Comparison of ENCODE assay signal across 13 mouse cellular contexts in genomic region chr9:101473074-101473461, GRCm38 (mm10).
DNase-seq lines count a peak whose midpoint lies in the region; ATAC-seq lines count a peak whose summit lies in the region.
"Had no signal": no experiment of that assay in that cellular context is flagged by ENCODE, and none has a peak within 500 bp of the region (broad histone marks: within the 10 kb centered on the region; RNA-seq: fewer than 3 reads in every experiment).

No protein-coding gene starts in this region.

- H3K36me3 ChIP-seq in forebrain, embryonic 10.5 days (replicated peaks), result no peaks in the 10 kb centered on the region
- no peaks in the 10 kb centered on the region for H3K36me3 ChIP-seq in forebrain, embryonic 11.5 days (ENCODE audit: control insufficient read depth, insufficient read depth, low read length)
- no peaks in the 10 kb centered on the region for H3K36me3 ChIP-seq in hindbrain, embryonic 12.5 days
- H3K36me3 ChIP-seq in midbrain, embryonic 13.5 days, result no peaks in the 10 kb centered on the region
- no peaks in the 10 kb centered on the region for H3K36me3 ChIP-seq in limb, embryonic 10.5 days
- H3K36me3 ChIP-seq: liver, embryonic 13.5 days; stomach, embryonic 15.5 days had no signal

- no peak overlapping the region for H3K27ac ChIP-seq in forebrain, embryonic 10.5 days
- H3K27ac ChIP-seq in forebrain, embryonic 11.5 days (ENCODE audit: low read depth, low read length), result no peak overlapping the region
- peak overlapping the region; percentile 92 for H3K27ac ChIP-seq in hindbrain, embryonic 12.5 days
- peak overlapping the region; percentile 91 for H3K27ac ChIP-seq in midbrain, embryonic 13.5 days
- H3K27ac ChIP-seq in limb, embryonic 10.5 days, result no peak overlapping the region
- H3K27ac ChIP-seq: liver, embryonic 13.5 days; stomach, embryonic 15.5 days had no signal

- H3K9ac ChIP-seq in forebrain, embryonic 11.5 days (ENCODE audit: low read length), result no peak overlapping the region
- no peak overlapping the region for H3K9ac ChIP-seq in hindbrain, embryonic 12.5 days
- no peak overlapping the region for H3K9ac ChIP-seq in midbrain, embryonic 13.5 days (replicated peaks)
- H3K9ac ChIP-seq: liver, embryonic 13.5 days; stomach, embryonic 15.5 days had no signal

- H3K9me3 ChIP-seq in forebrain, embryonic 10.5 days, result no peaks in the 10 kb centered on the region
- no peaks in the 10 kb centered on the region for H3K9me3 ChIP-seq in forebrain, embryonic 11.5 days (ENCODE audit: control insufficient read depth, low read length)
- 0 out of 2 replicates have a peak, but pooled peaks cover 3% of the 10 kb centered on the region for H3K9me3 ChIP-seq in hindbrain, embryonic 12.5 days (replicated peaks)
- no peaks in the 10 kb centered on the region for H3K9me3 ChIP-seq in midbrain, embryonic 13.5 days
- H3K9me3 ChIP-seq in limb, embryonic 10.5 days (replicated peaks), result no peaks in the 10 kb centered on the region
- H3K9me3 ChIP-seq: stomach, embryonic 15.5 days had no signal

- H3K4me3 ChIP-seq in forebrain, embryonic 10.5 days, result peak overlapping the region; percentile 13; the same call in 1 of the 2 replicates
- no peak overlapping the region for H3K4me3 ChIP-seq in forebrain, embryonic 11.5 days (ENCODE audit: low read depth, low read length)
- no peak overlapping the region for H3K4me3 ChIP-seq in hindbrain, embryonic 12.5 days
- no peak overlapping the region for H3K4me3 ChIP-seq in midbrain, embryonic 13.5 days (replicated peaks)
- no peak overlapping the region for H3K4me3 ChIP-seq in limb, embryonic 10.5 days
- H3K4me3 ChIP-seq: liver, embryonic 13.5 days; megakaryocyte, embryonic 14.5 days; stomach, embryonic 15.5 days had no signal

- H3K27me3 ChIP-seq in forebrain, embryonic 10.5 days (ENCODE audit: poor library complexity, severe bottlenecking), result peaks cover 13% of the 10 kb centered on the region; the same call in 1 of the 2 replicates
- H3K27me3 ChIP-seq in forebrain, embryonic 11.5 days (ENCODE audit: control insufficient read depth, insufficient read depth, low read length), result no peaks in the 10 kb centered on the region
- H3K27me3 ChIP-seq in hindbrain, embryonic 12.5 days, result 0 out of 2 replicates have a peak, but pooled peaks cover 2% of the 10 kb centered on the region
- H3K27me3 ChIP-seq in midbrain, embryonic 13.5 days, result no peaks in the 10 kb centered on the region
- H3K27me3 ChIP-seq in limb, embryonic 10.5 days (ENCODE audit: low read depth, poor library complexity, severe bottlenecking), result no peaks in the 10 kb centered on the region
- H3K27me3 ChIP-seq: liver, embryonic 13.5 days; megakaryocyte, embryonic 14.5 days; stomach, embryonic 15.5 days had no signal

- peaks cover 26% of the 10 kb centered on the region for H3K4me1 ChIP-seq in forebrain, embryonic 10.5 days
- H3K4me1 ChIP-seq in forebrain, embryonic 11.5 days (replicated peaks; ENCODE audit: control insufficient read depth, insufficient read depth, low read length), result peaks cover 9% of the 10 kb centered on the region; the same call in 1 of the 2 replicates
- H3K4me1 ChIP-seq in hindbrain, embryonic 12.5 days, result peaks cover 23% of the 10 kb centered on the region
- peaks cover 26% of the 10 kb centered on the region for H3K4me1 ChIP-seq in midbrain, embryonic 13.5 days (replicated peaks)
- H3K4me1 ChIP-seq in limb, embryonic 10.5 days, result no peaks in the 10 kb centered on the region
- H3K4me1 ChIP-seq: liver, embryonic 13.5 days; megakaryocyte, embryonic 14.5 days; stomach, embryonic 15.5 days had no signal

- no peak overlapping the region for H3K4me2 ChIP-seq in forebrain, embryonic 11.5 days (ENCODE audit: low read depth, low read length, severe bottlenecking)
- no peak overlapping the region for H3K4me2 ChIP-seq in hindbrain, embryonic 12.5 days (replicated peaks)
- H3K4me2 ChIP-seq in midbrain, embryonic 13.5 days (replicated peaks), result 0 out of 2 replicates have a peak overlapping the region, but pooled peaks have one; percentile 17
- H3K4me2 ChIP-seq: liver, embryonic 13.5 days; stomach, embryonic 15.5 days had no signal

- WGBS in forebrain, embryonic 10.5 days, result 59% methylated on average over 4 of the region's 4 CpGs
- 44% methylated on average over 4 of the region's 4 CpGs for WGBS in forebrain, embryonic 11.5 days
- WGBS in hindbrain, embryonic 12.5 days, result 64% methylated on average over 4 of the region's 4 CpGs
- WGBS in midbrain, embryonic 13.5 days, result 29% methylated on average over 4 of the region's 4 CpGs
- WGBS in limb, embryonic 10.5 days, result 86% methylated on average over 4 of the region's 4 CpGs

- ATAC-seq in forebrain, embryonic 11.5 days (replicated peaks; ENCODE audit: low FRiP score), result peak; percentile 57
- ATAC-seq in hindbrain, embryonic 12.5 days (ENCODE audit: low FRiP score), result peak; percentile 41
- peak; percentile 56 for ATAC-seq in midbrain, embryonic 13.5 days
- ATAC-seq: CD4-positive, CD25-positive, alpha-beta regulatory T cell, adult 4 months; intestine, postnatal 0 days had no signal

- DNase-seq in forebrain, embryonic 10.5 days (ENCODE audit: extremely low spot score, low spot score), result no peak
- no peak for DNase-seq in forebrain, embryonic 11.5 days (ENCODE audit: low spot score)
- no peak for DNase-seq in left cerebral cortex, adult 9 months (ENCODE audit: low spot score in 2 of 2)
- no peak for DNase-seq in thymus, postnatal 25 days
- DNase-seq in limb, embryonic 10.5 days (ENCODE audit: low spot score), result no peak
- DNase-seq: gastrocnemius, postnatal 25 days; liver, embryonic 13.5 days had no signal

Comparison
In these comparisons a context has a peak if more than half of its experiments do, and no peak if none do; other contexts are left out.
1. H3K27ac ChIP-seq: peak in hindbrain, embryonic 12.5 days (single experiment) and midbrain, embryonic 13.5 days (single experiment); none in forebrain, embryonic 10.5 days (single experiment), forebrain, embryonic 11.5 days (single experiment) and limb, embryonic 10.5 days (single experiment).
2. Peak in every context shown above with its lines, with median percentiles within 50 percentile points of each other: ATAC-seq.